Mouse (Mus musculus) midbrain, embryonic 10.5 days (tissue): ENCODE measurements at regions not wholly inside any gene's neighbourhood (a gene's known extent, or its start where the extent isn't known, plus 50 kb on each side); places are given as distances from the start of the nearest gene placed in this dataset.

Experiments
- DNase-seq: peaks from one replicate; pipeline ENCODE4 v3.0.0-alpha.2; 2017; ENCODE audit warnings: low spot score
- H3K27ac ChIP-seq: fragments of 300-500 bp; sonication (generic); replicated peaks from 2 replicates; pipeline ENCODE4 v1.5.1; 2016; ENCODE audit warnings: mild to moderate bottlenecking
- H3K27me3 ChIP-seq: fragments of 300-500 bp; sonication (generic); 2 replicates; pipeline ENCODE4 v1.6.1; 2016; ENCODE audit warnings: low read depth, mild to moderate bottlenecking; ENCODE audit not compliant: poor library complexity, severe bottlenecking
- H3K36me3 ChIP-seq: fragments of 300-500 bp; sonication (generic); 2 replicates; pipeline ENCODE4 v1.6.1; 2016; ENCODE audit warnings: mild to moderate bottlenecking, moderate library complexity
- H3K4me1 ChIP-seq: fragments of 300-500 bp; sonication (generic); 2 replicates; pipeline ENCODE4 v1.6.1; 2016
- H3K4me3 ChIP-seq: fragments of 300-500 bp; sonication (generic); 2 replicates; pipeline ENCODE4 v1.5.1; 2016; ENCODE audit warnings: mild to moderate bottlenecking, moderate library complexity
- H3K9me3 ChIP-seq: fragments of 300-500 bp; sonication (generic); replicated peaks from 2 replicates; pipeline ENCODE4 v1.6.1; 2016; ENCODE audit warnings: mild to moderate bottlenecking
- WGBS: fragments of 180-500 bp; shearing (Covaris S2); methylation state at CpG from one replicate; pipeline ENCODE4 v1.1.7; 2016; 5-methylcytosine and 5-hydroxymethylcytosine counted together

GRCm38 (mm10) chr4:107736866-107737265 is 52.8 kb upstream of the Dmrtb1 start:
- Histone ChIP-seq H3K4me3 (no peak overlapping the region), H3K27me3 (peaks cover 73% of the 10 kb centered on the region), H3K36me3 (no peaks in the 10 kb centered on the region), H3K9me3 (no peaks in the 10 kb centered on the region), H3K27ac (no peak overlapping the region), H3K4me1 (peaks cover 48% of the 10 kb centered on the region)
- 96% methylated on average over 8 of the region's 8 CpGs for WGBS
- DNase-seq: no peak

- peak; percentile 89 for DNase-seq
- H3K4me1 ChIP-seq: peaks cover 40% of the 10 kb centered on the region
Observed at GRCm38 (mm10) chr4:107737907-107738306, 53.9 kb upstream of the Dmrtb1 start.

DNA sequence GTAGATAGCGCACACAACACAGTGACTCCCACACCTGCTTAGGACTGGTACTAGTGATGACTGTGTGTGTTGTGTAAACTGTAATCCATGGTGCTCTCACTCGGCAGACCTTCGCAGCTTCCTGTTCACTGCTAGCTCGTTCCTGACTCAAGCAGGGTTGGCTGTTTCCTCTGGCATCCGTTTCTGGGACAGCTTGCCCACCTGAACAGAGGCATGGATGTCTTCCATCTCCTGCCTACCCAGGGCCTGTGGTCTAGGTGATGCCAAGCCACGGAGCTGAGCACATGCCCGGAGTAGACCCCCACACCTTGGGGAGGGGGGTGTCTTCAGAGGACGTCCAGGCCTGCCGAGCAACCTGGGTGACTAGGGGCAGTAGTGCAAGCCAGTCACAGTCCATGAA is 54.7 kb upstream of the Dmrtb1 start:
- peaks cover 40% of the 10 kb centered on the region for H3K4me1 ChIP-seq
- peaks cover 83% of the 10 kb centered on the region for H3K27me3 ChIP-seq
- no peak for DNase-seq
- H3K36me3 ChIP-seq: no peaks in the 10 kb centered on the region
- no peaks in the 10 kb centered on the region for H3K9me3 ChIP-seq
- 88% methylated on average over 9 of the region's 9 CpGs for whole genome bisulfite sequencing
- peak overlapping the region; percentile 4 for H3K27ac ChIP-seq
- no peak overlapping the region for H3K4me3 ChIP-seq

More at GRCm38 (mm10) chr4:107737907-107738306, 53.9 kb upstream of the Dmrtb1 start:
- no peaks in the 10 kb centered on the region for H3K36me3 ChIP-seq
- peaks cover 83% of the 10 kb centered on the region for H3K27me3 ChIP-seq
- 14% methylated on average over 6 of the region's 6 CpGs for WGBS
- H3K4me3 ChIP-seq: no peak overlapping the region
- H3K27ac ChIP-seq: peak overlapping the region; percentile 4
- no peaks in the 10 kb centered on the region for H3K9me3 ChIP-seq

DNA sequence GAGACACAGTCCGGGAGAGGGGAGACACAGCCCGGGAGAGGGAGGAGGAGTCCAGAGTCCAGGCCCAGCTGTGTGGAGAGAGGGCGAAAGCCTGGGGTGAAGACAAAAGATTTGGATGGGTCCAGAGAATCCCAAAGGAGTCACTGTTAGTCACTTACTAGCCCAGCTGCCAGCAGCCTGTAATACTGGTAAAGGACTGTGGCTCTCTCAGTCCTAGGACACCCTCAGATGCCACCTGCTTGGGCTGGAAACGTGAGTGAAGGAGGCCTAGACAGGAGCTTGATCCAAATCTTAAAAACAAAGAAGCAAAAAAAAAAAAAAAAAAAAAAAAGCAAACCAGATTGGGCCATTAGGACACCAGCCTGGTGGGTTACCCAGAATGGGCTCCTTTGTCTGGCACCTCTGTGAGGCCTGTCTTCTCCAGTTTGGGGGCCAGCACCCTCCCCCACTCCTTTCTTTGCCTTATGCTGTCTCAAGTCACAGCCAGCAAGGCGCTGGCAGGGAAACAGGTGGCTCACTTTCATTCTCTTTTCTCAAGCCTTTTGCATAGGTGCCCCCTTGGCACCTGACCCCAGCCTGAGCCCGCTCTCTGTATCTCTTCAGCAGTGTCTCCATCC is 55.9 kb upstream of the Dmrtb1 start:
- peak overlapping the region; percentile 73 for H3K27ac ChIP-seq
- DNase-seq: no peak
- H3K9me3 ChIP-seq: no peaks in the 10 kb centered on the region
- no peaks in the 10 kb centered on the region for H3K36me3 ChIP-seq
- peaks cover 81% of the 10 kb centered on the region for H3K27me3 ChIP-seq
- H3K4me1 ChIP-seq: peaks cover 40% of the 10 kb centered on the region
- no peak overlapping the region for H3K4me3 ChIP-seq
- WGBS: 50% methylated on average over 6 of the region's 6 CpGs

GRCm38 (mm10) chr4:107743646-107744045 is 58.4 kb upstream of the Lrp8 start:
- Histone ChIP-seq H3K4me3 (no peak overlapping the region), H3K36me3 (no peaks in the 10 kb centered on the region), H3K4me1 (peaks cover 57% of the 10 kb centered on the region), H3K27me3 (peaks cover 81% of the 10 kb centered on the region), H3K27ac (0 out of 2 replicates have a peak overlapping the region, but pooled peaks have one; percentile 9), H3K9me3 (no peaks in the 10 kb centered on the region)
- 37% methylated on average over 2 of the region's 2 CpGs for WGBS
- peak; percentile 17 for DNase-seq

- WGBS: 78% methylated on average over 3 of the region's 3 CpGs
- no peak for DNase-seq
- Histone ChIP-seq H3K4me1 (peaks cover 53% of the 10 kb centered on the region), H3K27me3 (peaks cover 59% of the 10 kb centered on the region), H3K27ac (no peak overlapping the region), H3K9me3 (no peaks in the 10 kb centered on the region), H3K36me3 (no peaks in the 10 kb centered on the region), H3K4me3 (no peak overlapping the region)
Observed at GRCm38 (mm10) chr4:107746366-107746765, 55.7 kb upstream of the Lrp8 start.

DNA sequence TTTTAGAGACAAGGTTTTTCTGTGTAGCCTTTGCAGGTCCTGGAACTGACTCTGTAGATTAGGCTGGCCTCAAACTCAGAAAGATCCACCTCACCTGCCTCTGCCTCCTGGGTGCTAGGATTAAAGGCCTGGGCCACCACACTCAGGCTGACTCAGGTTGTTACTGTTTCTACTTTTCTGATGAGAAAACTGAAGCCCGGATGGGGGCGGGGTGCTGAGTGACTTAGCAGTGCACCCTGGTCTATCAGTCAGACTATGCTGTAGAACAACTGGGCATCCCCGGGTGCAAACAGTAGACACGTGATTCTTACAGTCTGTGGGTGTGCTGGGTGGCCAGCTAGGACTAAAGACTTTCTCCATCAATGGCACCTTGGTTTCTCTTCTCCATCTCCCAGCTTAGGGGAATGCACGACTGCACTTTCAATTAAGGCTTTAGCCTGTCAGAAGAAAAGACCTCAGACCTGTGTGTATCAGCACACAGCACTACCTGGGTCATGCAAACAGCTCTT is 55.1 kb upstream of the Lrp8 start:
- peaks cover 55% of the 10 kb centered on the region for H3K4me1 ChIP-seq
- H3K36me3 ChIP-seq: no peaks in the 10 kb centered on the region
- H3K27ac ChIP-seq: no peak overlapping the region
- no peak for DNase-seq
- 82% methylated on average over 5 of the region's 5 CpGs for WGBS
- no peak overlapping the region for H3K4me3 ChIP-seq
- peaks cover 52% of the 10 kb centered on the region for H3K27me3 ChIP-seq
- no peaks in the 10 kb centered on the region for H3K9me3 ChIP-seq

- 93% methylated on average over 9 of the region's 9 CpGs for WGBS
- H3K4me3 ChIP-seq: no peak overlapping the region
Observed at GRCm38 (mm10) chr4:107747454-107747853, 54.6 kb upstream of the Lrp8 start.

GRCm38 (mm10) chr4:107747907-107748628 is 54.0 kb upstream of the Lrp8 start:
- Histone ChIP-seq H3K27ac (no peak overlapping the region), H3K9me3 (no peaks in the 10 kb centered on the region), H3K4me3 (no peak overlapping the region), H3K4me1 (peaks cover 50% of the 10 kb centered on the region), H3K36me3 (no peaks in the 10 kb centered on the region), H3K27me3 (peaks cover 42% of the 10 kb centered on the region)
- 85% methylated on average over 13 of the region's 13 CpGs for WGBS
- DNase-seq: no peak

More at GRCm38 (mm10) chr4:107747454-107747853, 54.6 kb upstream of the Lrp8 start:
- Histone ChIP-seq H3K4me1 (peaks cover 55% of the 10 kb centered on the region), H3K27ac (no peak overlapping the region), H3K36me3 (no peaks in the 10 kb centered on the region), H3K27me3 (peaks cover 48% of the 10 kb centered on the region), H3K9me3 (no peaks in the 10 kb centered on the region)
- DNase-seq: no peak

GRCm38 (mm10) chr4:107749045-107749444 is 53.0 kb upstream of the Lrp8 start:
- DNase-seq: no peak
- peaks cover 33% of the 10 kb centered on the region for H3K27me3 ChIP-seq
- H3K36me3 ChIP-seq: no peaks in the 10 kb centered on the region
- 91% methylated on average over 8 of the region's 8 CpGs for WGBS
- H3K27ac ChIP-seq: no peak overlapping the region
- H3K9me3 ChIP-seq: no peaks in the 10 kb centered on the region
- H3K4me3 ChIP-seq: no peak overlapping the region
- peaks cover 40% of the 10 kb centered on the region for H3K4me1 ChIP-seq

- H3K4me3 ChIP-seq: no peak overlapping the region
- H3K9me3 ChIP-seq: no peaks in the 10 kb centered on the region
- peaks cover 32% of the 10 kb centered on the region for H3K4me1 ChIP-seq
- peaks cover 24% of the 10 kb centered on the region for H3K27me3 ChIP-seq
- WGBS: 50% methylated on average over 9 of the region's 9 CpGs
- H3K36me3 ChIP-seq: no peaks in the 10 kb centered on the region
- no peak overlapping the region for H3K27ac ChIP-seq
- no peak for DNase-seq
Observed at GRCm38 (mm10) chr4:107750017-107750416, 52.0 kb upstream of the Lrp8 start.
